Mouse (Mus musculus) myocyte (in vitro differentiated cells): ENCODE measurements at regions not wholly inside any gene's neighbourhood (a gene's known extent, or its start where the extent isn't known, plus 50 kb on each side); places are given as distances from the start of the nearest gene placed in this dataset.

ENCODE experiments used
- POLR2A ChIP-seq: IDR thresholded peaks from one replicate; pipeline ENCODE4 v1.6.1; 2011; ENCODE audit warnings: low read depth, mild to moderate bottlenecking, control low read depth, moderate library complexity; ENCODE audit not compliant: insufficient read length
- POLR2AphosphoS2 ChIP-seq: IDR thresholded peaks from one replicate; pipeline ENCODE4 v1.6.1; 2011; ENCODE audit warnings: low read depth, control low read depth; ENCODE audit not compliant: insufficient read length

GRCm38 (mm10) chr2:9646466-9646865 is 234.6 kb upstream of the 4930412O13Rik start:
- no peak for TF ChIP-seq POLR2A
- no peak for TF ChIP-seq POLR2AphosphoS2
